Mouse (Mus musculus): ENCODE data around the gene Kirrel3. TPM values are rescaled to one million over a fixed set of nuclear protein-coding genes. Genes with fewer than 3 reads are reported as not detected.
A peak's percentile ranks its signal among the peaks of the same experiment; 100 is the strongest.

Kirrel3 gene
- polyA plus RNA-seq, 1 experiment from 2014 or later = 1.0 TPM

- Histone ChIP-seq H3K9me3 (no peaks in the 10 kb centered on the region), H3K4me3 (no peak overlapping the region), H3K4me1 (no peaks in the 10 kb centered on the region), H3K27ac (no peak overlapping the region), H3K27me3 (ENCODE audit: insufficient read depth, poor library complexity, severe bottlenecking) (0 out of 2 replicates have a peak, but pooled peaks cover 7% of the 10 kb centered on the region), H3K36me3 (no peaks in the 10 kb centered on the region)
- DNase-seq (ENCODE audit: low spot score) = no peak
- 42% methylated on average over 4 of the region's 4 CpGs for WGBS
Measured at GRCm38 (mm10) chr9:34965041-34965415, 479.3 kb downstream of the Kirrel3 start.

- Histone ChIP-seq H3K27ac (no peak overlapping the region), H3K4me1 (no peaks in the 10 kb centered on the region), H3K4me3 (no peak overlapping the region), H3K27me3 (ENCODE audit: insufficient read depth, poor library complexity, severe bottlenecking) (0 out of 2 replicates have a peak, but pooled peaks cover 14% of the 10 kb centered on the region), H3K36me3 (no peaks in the 10 kb centered on the region), H3K9me3 (no peaks in the 10 kb centered on the region)
- 59% methylated on average over 6 of the region's 6 CpGs for whole genome bisulfite sequencing
- no peak for DNase-seq (ENCODE audit: low spot score)
Measured at GRCm38 (mm10) chr9:34967772-34968171, 482.1 kb downstream of the Kirrel3 start.

- Histone ChIP-seq H3K9me3 (no peaks in the 10 kb centered on the region), H3K27ac (no peak overlapping the region), H3K27me3 (ENCODE audit: insufficient read depth, poor library complexity, severe bottlenecking) (0 out of 2 replicates have a peak, but pooled peaks cover 10% of the 10 kb centered on the region), H3K36me3 (no peaks in the 10 kb centered on the region), H3K4me3 (no peak overlapping the region), H3K4me1 (no peaks in the 10 kb centered on the region)
- DNase-seq (ENCODE audit: low spot score) = no peak
- WGBS = 71% methylated on average over 6 of the region's 6 CpGs
Measured at GRCm38 (mm10) chr9:34969881-34970490, 484.3 kb downstream of the Kirrel3 start.

- H3K9me3 ChIP-seq = no peaks in the 10 kb centered on the region
- peaks cover 17% of the 10 kb centered on the region; the same call in 1 of the 2 replicates for H3K27me3 ChIP-seq (ENCODE audit: insufficient read depth, poor library complexity, severe bottlenecking)
- no peaks in the 10 kb centered on the region for H3K36me3 ChIP-seq
- no peak overlapping the region for H3K27ac ChIP-seq
- H3K4me3 ChIP-seq = no peak overlapping the region
- no peak for DNase-seq (ENCODE audit: low spot score)
- H3K4me1 ChIP-seq = no peaks in the 10 kb centered on the region
- WGBS = 89% methylated on average over 1 of the region's 1 CpGs
Measured at GRCm38 (mm10) chr9:34974326-34974725, 488.6 kb downstream of the Kirrel3 start.

GRCm38 (mm10) chr9:34975245-34975644, 489.6 kb downstream of the Kirrel3 start:
- no peaks in the 10 kb centered on the region for H3K9me3 ChIP-seq
- 80% methylated on average over 6 of the region's 6 CpGs for WGBS
- no peak overlapping the region for H3K27ac ChIP-seq
- peaks cover 14% of the 10 kb centered on the region; the same call in 1 of the 2 replicates for H3K27me3 ChIP-seq (ENCODE audit: insufficient read depth, poor library complexity, severe bottlenecking)
- H3K4me1 ChIP-seq = no peaks in the 10 kb centered on the region
- H3K36me3 ChIP-seq = no peaks in the 10 kb centered on the region
- DNase-seq (ENCODE audit: low spot score) = no peak
- no peak overlapping the region for H3K4me3 ChIP-seq

DNA sequence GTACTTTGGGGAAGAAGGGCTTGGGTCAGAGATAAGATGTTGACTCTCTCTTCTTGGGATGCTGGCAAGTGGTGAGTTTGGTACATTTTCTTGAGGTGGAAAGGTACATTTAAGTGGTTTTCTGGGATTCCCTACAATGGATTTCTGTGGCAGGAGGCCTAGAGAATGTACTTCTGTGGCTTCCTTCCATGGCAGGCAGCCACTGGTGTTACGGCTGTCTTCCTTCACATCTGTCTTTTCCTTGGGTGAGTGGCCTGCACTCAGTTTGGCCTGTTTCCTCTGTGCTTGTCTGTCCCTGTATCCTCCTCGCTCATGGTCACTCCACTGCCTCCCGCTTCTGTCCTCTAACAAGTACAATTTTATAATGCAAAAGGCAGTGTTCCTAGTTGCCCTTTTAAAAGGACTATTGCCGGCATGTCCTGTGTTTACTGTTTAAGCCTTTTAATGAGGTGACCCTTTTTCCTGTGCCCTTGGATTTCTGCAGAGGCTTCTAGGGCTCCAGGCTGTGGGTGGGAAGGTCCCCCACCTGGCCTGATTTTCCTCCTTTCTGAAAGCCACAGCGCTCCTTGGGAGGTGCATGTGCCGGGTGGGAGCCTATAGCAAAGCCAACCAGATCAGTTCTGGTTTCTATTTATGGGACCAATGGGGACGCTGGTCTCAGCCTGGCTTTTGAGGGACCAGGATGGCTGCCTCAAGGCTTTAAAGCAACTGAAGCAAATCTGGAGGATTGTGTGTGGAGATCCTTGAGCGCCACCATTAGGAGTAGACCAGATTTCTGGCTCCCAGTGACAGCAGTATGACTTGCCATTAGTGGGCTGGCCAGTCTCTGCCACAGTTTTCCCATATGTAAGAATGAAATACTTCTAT, 491.1 kb downstream of the Kirrel3 start:
- no peak for DNase-seq (ENCODE audit: low spot score)
- WGBS = 74% methylated on average over 8 of the region's 8 CpGs
- Histone ChIP-seq H3K9me3 (no peaks in the 10 kb centered on the region), H3K4me3 (no peak overlapping the region), H3K27me3 (ENCODE audit: insufficient read depth, poor library complexity, severe bottlenecking) (peaks cover 7% of the 10 kb centered on the region; the same call in 1 of the 2 replicates), H3K4me1 (no peaks in the 10 kb centered on the region), H3K27ac (no peak overlapping the region), H3K36me3 (no peaks in the 10 kb centered on the region)

GRCm38 (mm10) chr9:34977700-34978099, 492.0 kb downstream of the Kirrel3 start:
- H3K27me3 ChIP-seq (ENCODE audit: insufficient read depth, poor library complexity, severe bottlenecking) = peaks cover 7% of the 10 kb centered on the region; the same call in 1 of the 2 replicates
- no peak overlapping the region for H3K27ac ChIP-seq
- WGBS = 83% methylated on average over 8 of the region's 8 CpGs
- H3K4me1 ChIP-seq = no peaks in the 10 kb centered on the region
- DNase-seq (ENCODE audit: low spot score) = no peak
- no peaks in the 10 kb centered on the region for H3K9me3 ChIP-seq
- H3K36me3 ChIP-seq = no peaks in the 10 kb centered on the region
- no peak overlapping the region for H3K4me3 ChIP-seq

DNA sequence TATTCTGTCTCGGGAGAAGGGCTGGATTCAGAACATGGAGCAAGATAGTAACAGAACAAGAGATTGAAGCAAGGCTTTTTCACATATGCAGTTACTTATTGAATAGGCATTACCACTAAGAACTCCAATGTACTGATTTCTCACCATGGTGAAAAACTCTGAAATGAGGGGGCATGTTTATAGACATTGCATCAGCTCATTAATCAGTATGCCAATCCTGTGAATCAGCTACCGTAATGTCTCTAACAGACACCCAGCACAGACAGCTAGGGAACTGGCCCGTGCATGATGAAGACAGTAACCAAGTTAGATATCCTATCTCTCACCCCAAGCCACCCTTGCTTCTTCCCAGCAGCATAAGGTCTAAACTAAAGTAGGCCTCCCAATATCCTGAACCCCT, 492.5 kb downstream of the Kirrel3 start:
- WGBS = 75% methylated on average over 3 of the region's 3 CpGs
- no peaks in the 10 kb centered on the region for H3K36me3 ChIP-seq
- H3K27ac ChIP-seq = no peak overlapping the region
- no peak overlapping the region for H3K4me3 ChIP-seq
- no peak for DNase-seq (ENCODE audit: low spot score)
- no peaks in the 10 kb centered on the region for H3K9me3 ChIP-seq
- H3K4me1 ChIP-seq = no peaks in the 10 kb centered on the region
- peaks cover 7% of the 10 kb centered on the region; the same call in 1 of the 2 replicates for H3K27me3 ChIP-seq (ENCODE audit: insufficient read depth, poor library complexity, severe bottlenecking)

- no peak for DNase-seq (ENCODE audit: low spot score)
- no peaks in the 10 kb centered on the region; the same call in 1 of the 2 replicates for H3K4me1 ChIP-seq
- H3K36me3 ChIP-seq = no peaks in the 10 kb centered on the region
- no peak overlapping the region for H3K27ac ChIP-seq
- H3K27me3 ChIP-seq (ENCODE audit: insufficient read depth, poor library complexity, severe bottlenecking) = peaks cover 20% of the 10 kb centered on the region
- no peak overlapping the region for H3K4me3 ChIP-seq
- H3K9me3 ChIP-seq = no peaks in the 10 kb centered on the region
- WGBS = 87% methylated on average over 5 of the region's 5 CpGs
Measured at GRCm38 (mm10) chr9:34980516-34981265, 495.0 kb downstream of the Kirrel3 start.

GRCm38 (mm10) chr9:34983513-34984462, 498.1 kb downstream of the Kirrel3 start:
- Histone ChIP-seq H3K27me3 (ENCODE audit: insufficient read depth, poor library complexity, severe bottlenecking) (peaks cover 19% of the 10 kb centered on the region; the same call in 1 of the 2 replicates), H3K36me3 (no peaks in the 10 kb centered on the region), H3K4me1 (no peaks in the 10 kb centered on the region; the same call in 1 of the 2 replicates), H3K4me3 (0 out of 2 replicates have a peak overlapping the region, but pooled peaks have one; percentile 9), H3K27ac (no peak overlapping the region), H3K9me3 (no peaks in the 10 kb centered on the region)
- WGBS = 38% methylated on average over 12 of the region's 12 CpGs
- no peak for DNase-seq (ENCODE audit: low spot score)

GRCm38 (mm10) chr9:34986156-34986555, 500.5 kb downstream of the Kirrel3 start:
- H3K9me3 ChIP-seq = no peaks in the 10 kb centered on the region

More at GRCm38 (mm10) chr9:34986156-34986555, 500.5 kb downstream of the Kirrel3 start:
- Histone ChIP-seq H3K27me3 (ENCODE audit: insufficient read depth, poor library complexity, severe bottlenecking) (peaks cover 19% of the 10 kb centered on the region; the same call in 1 of the 2 replicates), H3K4me1 (no peaks in the 10 kb centered on the region; the same call in 1 of the 2 replicates), H3K4me3 (no peak overlapping the region), H3K36me3 (no peaks in the 10 kb centered on the region), H3K27ac (no peak overlapping the region)
- DNase-seq (ENCODE audit: low spot score) = no peak
